Mouse (Mus musculus) intestine, postnatal 0 days (tissue): ENCODE results near the gene Gbgt1. TPM values are rescaled to one million over a fixed set of nuclear protein-coding genes. Genes with fewer than 3 reads are reported as not detected.

Source experiments
- ATAC-seq: fragments of 200-750 bp; cut with Nextera tagmentation; 2 replicates; pipeline ENCODE4 v1.8.0; 2017; ENCODE audit warnings: mild to moderate bottlenecking, moderate TSS enrichment, moderate library complexity
- H3K27ac ChIP-seq: fragments of 300-500 bp; sonication (generic); 2 replicates; pipeline ENCODE4 v1.5.1; 2014; ENCODE audit warnings: mild to moderate bottlenecking, low read depth, low read length, moderate library complexity
- H3K27me3 ChIP-seq: fragments of 300-500 bp; sonication (generic); replicated peaks from 2 replicates; pipeline ENCODE4 v1.6.1; 2014; ENCODE audit warnings: low read length, mixed read lengths; ENCODE audit not compliant: control insufficient read depth, insufficient read depth
- H3K36me3 ChIP-seq: fragments of 300-500 bp; sonication (generic); 2 replicates; pipeline ENCODE4 v1.6.1; 2014; ENCODE audit warnings: mild to moderate bottlenecking, moderate library complexity; ENCODE audit not compliant: control insufficient read depth, insufficient read depth
- H3K4me1 ChIP-seq: fragments of 300-500 bp; sonication (generic); replicated peaks from 2 replicates; pipeline ENCODE4 v1.6.1; 2014; ENCODE audit warnings: antibody characterized with exemption, low read length, mixed read lengths; ENCODE audit not compliant: control insufficient read depth, insufficient read depth
- H3K4me2 ChIP-seq: fragments of 300-500 bp; sonication (generic); replicated peaks from 2 replicates; pipeline ENCODE4 v1.6.1; 2014; ENCODE audit warnings: low read depth, mild to moderate bottlenecking, moderate library complexity
- H3K4me3 ChIP-seq: fragments of 300-500 bp; sonication (generic); 2 replicates; pipeline ENCODE4 v1.5.1; 2014; ENCODE audit warnings: low read depth, low read length
- H3K9ac ChIP-seq: fragments of 300-500 bp; sonication (generic); 2 replicates; pipeline ENCODE4 v1.6.1; 2014; ENCODE audit warnings: mild to moderate bottlenecking, low read depth, low read length
- H3K9me3 ChIP-seq: fragments of 300-500 bp; sonication (generic); 2 replicates; pipeline ENCODE4 v1.6.1; 2016; ENCODE audit warnings: mixed run types; ENCODE audit not compliant: control insufficient read depth
- CTCF ChIP-seq: sonication (generic); IDR thresholded peaks from 2 replicates; pipeline ENCODE4 v1.5.1; 2016; ENCODE audit warnings: low read depth, mild to moderate bottlenecking, control low read depth, antibody characterized with exemption, moderate library complexity
- WGBS: fragments of 180-500 bp; shearing (Covaris S2); extraction: QIAGEN DNeasy Blood & Tissue Kit; methylation state at CpG from one replicate; pipeline ENCODE4 v1.1.7; 2014; 5-methylcytosine and 5-hydroxymethylcytosine counted together
- polyA plus RNA-seq: library from polyadenylated mRNA; unstranded; fragments of >200 nt; fragmentation: Nextera tagmentation; extraction: Ambion mirVana; gene quantifications from 2 replicates; pipeline ENCODE4 v1.2.1, GENCODE M21; 2015

The Gbgt1 gene
- polyA plus RNA-seq, 1 experiment from 2014 or later = 1.6 TPM

- Histone ChIP-seq H3K4me2 (peak overlapping the region; percentile 95), H3K9ac (no peak overlapping the region), H3K9me3 (no peaks in the 10 kb centered on the region), H3K4me1 (peaks cover 29% of the 10 kb centered on the region; the same call in 1 of the 2 replicates), H3K36me3 (0 out of 2 replicates have a peak, but pooled peaks cover under 1% of the 10 kb centered on the region), H3K27me3 (no peaks in the 10 kb centered on the region), H3K4me3 (no peak overlapping the region), H3K27ac (no peak overlapping the region)
- ATAC-seq = no peak
- TF ChIP-seq CTCF = no peak
- WGBS = 63% methylated on average over 7 of the region's 7 CpGs
Measured at GRCm38 (mm10) chr2:28535650-28536049, 39.0 kb downstream of the Gbgt1 start.

GRCm38 (mm10) chr2:28536166-28536565 is 39.5 kb downstream of the Gbgt1 start:
- peak overlapping the region; percentile 95; the same call in 1 of the 2 replicates for H3K4me2 ChIP-seq
- 0 out of 2 replicates have a peak, but pooled peaks cover 3% of the 10 kb centered on the region for H3K36me3 ChIP-seq
- no peaks in the 10 kb centered on the region for H3K27me3 ChIP-seq
- H3K9ac ChIP-seq = no peak overlapping the region
- no peak for TF ChIP-seq CTCF
- ATAC-seq = no peak
- no peaks in the 10 kb centered on the region for H3K9me3 ChIP-seq
- 55% methylated on average over 4 of the region's 4 CpGs for WGBS
- H3K4me1 ChIP-seq = peaks cover 29% of the 10 kb centered on the region; the same call in 1 of the 2 replicates
- no peak overlapping the region for H3K27ac ChIP-seq
- H3K4me3 ChIP-seq = no peak overlapping the region

GRCm38 (mm10) chr2:28536766-28537633 is 40.3 kb downstream of the Gbgt1 start:
- no peak overlapping the region for H3K4me3 ChIP-seq
- TF ChIP-seq CTCF = no peak
- no peak overlapping the region for H3K9ac ChIP-seq
- peaks cover 12% of the 10 kb centered on the region; the same call in 1 of the 2 replicates for H3K36me3 ChIP-seq
- no peak overlapping the region; the same call in 1 of the 2 replicates for H3K27ac ChIP-seq
- peaks cover 29% of the 10 kb centered on the region; the same call in 1 of the 2 replicates for H3K4me1 ChIP-seq
- 60% methylated on average over 11 of the region's 11 CpGs for WGBS
- no peaks in the 10 kb centered on the region for H3K27me3 ChIP-seq
- H3K4me2 ChIP-seq = no peak overlapping the region
- peak; percentile 34 for ATAC-seq
- H3K9me3 ChIP-seq = no peaks in the 10 kb centered on the region

GRCm38 (mm10) chr2:28537634-28537920 is 40.9 kb downstream of the Gbgt1 start:
- Histone ChIP-seq H3K4me3 (no peak overlapping the region), H3K9ac (no peak overlapping the region), H3K27me3 (no peaks in the 10 kb centered on the region), H3K4me1 (peaks cover 28% of the 10 kb centered on the region; the same call in 1 of the 2 replicates), H3K4me2 (no peak overlapping the region), H3K36me3 (peaks cover 17% of the 10 kb centered on the region), H3K9me3 (no peaks in the 10 kb centered on the region), H3K27ac (peak overlapping the region; percentile 50; the same call in 1 of the 2 replicates)
- 39% methylated on average over 4 of the region's 4 CpGs for WGBS
- ATAC-seq = no peak
- TF ChIP-seq CTCF = no peak

- Histone ChIP-seq H3K27me3 (no peaks in the 10 kb centered on the region), H3K9me3 (no peaks in the 10 kb centered on the region), H3K4me1 (peaks cover 26% of the 10 kb centered on the region; the same call in 1 of the 2 replicates), H3K9ac (no peak overlapping the region), H3K36me3 (peaks cover 21% of the 10 kb centered on the region), H3K27ac (peak overlapping the region; percentile 50), H3K4me2 (no peak overlapping the region), H3K4me3 (no peak overlapping the region)
- no peak for TF ChIP-seq CTCF
- 52% methylated on average over 8 of the region's 8 CpGs for WGBS
- peak; percentile 37; the same call in 1 of the 2 replicates for ATAC-seq
Measured at GRCm38 (mm10) chr2:28537995-28538816, 41.5 kb downstream of the Gbgt1 start.

GRCm38 (mm10) chr2:28538817-28539128 is 42.1 kb downstream of the Gbgt1 start:
- no peak for TF ChIP-seq CTCF
- no peak overlapping the region for H3K4me3 ChIP-seq
- WGBS = 100% methylated on average over 1 of the region's 1 CpGs
- H3K4me2 ChIP-seq = 0 out of 2 replicates have a peak overlapping the region, but pooled peaks have one; percentile 9
- H3K27me3 ChIP-seq = no peaks in the 10 kb centered on the region
- 0 out of 2 replicates have a peak, but pooled peaks have one; percentile 2 for ATAC-seq
- H3K36me3 ChIP-seq = peaks cover 27% of the 10 kb centered on the region
- no peaks in the 10 kb centered on the region for H3K9me3 ChIP-seq
- peak overlapping the region; percentile 54; the same call in 1 of the 2 replicates for H3K27ac ChIP-seq
- H3K9ac ChIP-seq = no peak overlapping the region
- peaks cover 23% of the 10 kb centered on the region; the same call in 1 of the 2 replicates for H3K4me1 ChIP-seq
